Mouse (Mus musculus): ENCODE data around the gene Eddm3b. TPM values are rescaled to one million over a fixed set of nuclear protein-coding genes. Genes with fewer than 3 reads are reported as not detected.
"Not testable (repeated sequence)": the region's sequence is repeated elsewhere in the genome, so short reads cannot be mapped to it uniquely, and the experiment has no call there.

Gene Eddm3b
- total RNA-seq, 1 experiment from 2014 or later = not detected

- ATAC-seq (replicated peaks in 1 of 2; ENCODE audit: insufficient read depth in 1 of 2, low FRiP score in 2 of 2, low TSS enrichment in 1 of 2, low read depth in 1 of 2, poor library complexity in 2 of 2, severe bottlenecking in 2 of 2) = no peak
These were observed 42.0 kb downstream of the Eddm3b start for GRCm38 (mm10) chr14:51156056-51156735.

- peak in 1 of 2 experiments; percentile 62; a peak in 2 of 4 replicates for ATAC-seq (replicated peaks in 1 of 2; ENCODE audit: insufficient read depth in 1 of 2, low FRiP score in 2 of 2, low TSS enrichment in 1 of 2, low read depth in 1 of 2, poor library complexity in 2 of 2, severe bottlenecking in 2 of 2)
These were observed 42.5 kb downstream of the Eddm3b start for GRCm38 (mm10) chr14:51156736-51157068.

GRCm38 (mm10) chr14:51157072-51157471 lies 42.8 kb downstream of the Eddm3b start:
- no peak for ATAC-seq (replicated peaks in 1 of 2; ENCODE audit: insufficient read depth in 1 of 2, low FRiP score in 2 of 2, low TSS enrichment in 1 of 2, low read depth in 1 of 2, poor library complexity in 2 of 2, severe bottlenecking in 2 of 2)

GRCm38 (mm10) chr14:51161976-51162375 lies 47.8 kb downstream of the Eddm3b start, which contains the start of gene Rnase2b:
Gene Rnase2b (plus strand): TSS chr14:51162260.
- ATAC-seq (replicated peaks in 1 of 2; ENCODE audit: insufficient read depth in 1 of 2, low FRiP score in 2 of 2, low TSS enrichment in 1 of 2, low read depth in 1 of 2, poor library complexity in 2 of 2, severe bottlenecking in 2 of 2) = not testable (repeated sequence)

GRCm38 (mm10) chr14:51163323-51163722 lies 49.1 kb downstream of the Eddm3b start:
- not testable (repeated sequence) for ATAC-seq (replicated peaks in 1 of 2; ENCODE audit: insufficient read depth in 1 of 2, low FRiP score in 2 of 2, low TSS enrichment in 1 of 2, low read depth in 1 of 2, poor library complexity in 2 of 2, severe bottlenecking in 2 of 2)

- ATAC-seq (replicated peaks in 1 of 2; ENCODE audit: insufficient read depth in 1 of 2, low FRiP score in 2 of 2, low TSS enrichment in 1 of 2, low read depth in 1 of 2, poor library complexity in 2 of 2, severe bottlenecking in 2 of 2) = no peak
These were observed 51.2 kb downstream of the Eddm3b start for GRCm38 (mm10) chr14:51165435-51165834.

- ATAC-seq (replicated peaks in 1 of 2; ENCODE audit: insufficient read depth in 1 of 2, low FRiP score in 2 of 2, low TSS enrichment in 1 of 2, low read depth in 1 of 2, poor library complexity in 2 of 2, severe bottlenecking in 2 of 2) = no peak; a peak in 1 of 4 replicates
These were observed 51.8 kb downstream of the Eddm3b start for GRCm38 (mm10) chr14:51166068-51166467.

Other genes with a start within 250 kb of the Eddm3b start
- gene Tep1, start 243.9 kb upstream of the Eddm3b start, total RNA-seq (2017) = 6.6 and 24.2 TPM in 2 replicates
- not detected in 2 replicates for gene Klhl33, start 216.9 kb upstream of the Eddm3b start, total RNA-seq (2017)
- 106 and 113 TPM in 2 replicates for gene Osgep, start 189.5 kb upstream of the Eddm3b start, total RNA-seq (2017)
- 136 and 150 TPM in 2 replicates for gene Apex1, start 189.5 kb upstream of the Eddm3b start, total RNA-seq (2017)
- 9.0 and 15.9 TPM in 2 replicates for gene Pip4p1, start 183.6 kb upstream of the Eddm3b start, total RNA-seq (2017)
- 101 and 172 TPM in 2 replicates for gene Pnp, start 183.3 kb upstream of the Eddm3b start, total RNA-seq (2017)
- 45.7 and 69.8 TPM in 2 replicates for gene Gm49342, start 169.9 kb upstream of the Eddm3b start, total RNA-seq (2017)
- gene Pnp2, start 158.4 kb upstream of the Eddm3b start, total RNA-seq (2017) = 3.5 and 4.7 TPM in 2 replicates
- not detected in 2 replicates for gene Rnase10, start 106.7 kb upstream of the Eddm3b start, total RNA-seq (2017)
- gene Rnase9, start 72.6 kb upstream of the Eddm3b start, total RNA-seq (2017) = not detected in 2 replicates
- gene Rnase11, start 64.3 kb upstream of the Eddm3b start, total RNA-seq (2017) = not detected in 2 replicates
- 5.3 TPM in 1 of 2 replicates, not detected in the other for gene Rnase12, start 56.8 kb upstream of the Eddm3b start, total RNA-seq (2017)
- gene Olfr750, start 40.0 kb upstream of the Eddm3b start, total RNA-seq (2017) = not detected in 2 replicates
- gene Rnase4, start 23.3 kb upstream of the Eddm3b start, total RNA-seq (2017) = 3.3 and 6.2 TPM in 2 replicates
- 5.9 TPM in 1 of 2 replicates, not detected in the other for gene Ang, start 23.3 kb upstream of the Eddm3b start, total RNA-seq (2017)
- 66.9 and 80.2 TPM in 2 replicates for gene Rnase6, start 9.5 kb downstream of the Eddm3b start, total RNA-seq (2017)
- gene Rnase1, start 32.4 kb downstream of the Eddm3b start, total RNA-seq (2017) = not detected in 2 replicates
- gene Rnase2b, start 47.8 kb downstream of the Eddm3b start, total RNA-seq (2017) = not detected in 2 replicates
- gene Ang2, start 84.7 kb downstream of the Eddm3b start, total RNA-seq (2017) = not detected in 2 replicates
- gene Ear14, start 89.0 kb downstream of the Eddm3b start, total RNA-seq (2017) = not detected in 2 replicates
- gene Rnase2a, start 141.7 kb downstream of the Eddm3b start, total RNA-seq (2017) = not detected in 2 replicates
- gene Gm7247, start 247.3 kb downstream of the Eddm3b start, total RNA-seq (2017) = not detected in 2 replicates

Data from hematopoietic stem cell, adult 5-6 weeks (primary cell).